Mouse (Mus musculus): Measurements from ENCODE around the gene Etv6.

Gene Etv6

DNA sequence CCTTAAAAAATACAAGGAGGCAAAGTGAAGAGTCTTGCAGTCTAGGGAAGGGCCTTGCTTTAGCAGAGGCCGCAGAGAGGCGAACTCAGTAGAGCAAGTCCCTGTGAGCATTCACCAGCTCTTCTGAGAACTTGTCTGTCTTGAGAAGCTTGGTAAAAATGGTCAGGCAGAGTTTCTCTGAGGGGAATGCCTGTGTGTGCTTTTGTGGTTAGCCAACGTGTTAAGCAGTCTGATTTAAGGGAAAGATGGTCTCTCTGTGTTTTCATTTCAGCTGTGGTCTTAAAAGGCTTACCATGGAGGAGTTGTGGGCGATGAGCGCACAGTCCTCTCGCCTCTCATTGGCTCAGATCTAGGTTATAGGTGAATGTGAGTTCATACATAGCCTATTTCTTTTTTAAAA lies 12.5 kb downstream of the Etv6 start:
- no peaks in the 10 kb centered on the region for H3K36me3 ChIP-seq (ENCODE audit: insufficient read depth, low read length)
- peaks cover 85% of the 10 kb centered on the region for H3K4me1 ChIP-seq (replicated peaks; ENCODE audit: low read depth, low read length)
- no peaks in the 10 kb centered on the region for H3K9me3 ChIP-seq (ENCODE audit: low read length)
- TF ChIP-seq NANOG (IDR thresholded peaks at IDR 0.05; ENCODE audit: borderline replicate concordance, low read length) (no peak), CTCF (conservative IDR thresholded peaks at IDR 0.05; ENCODE audit: low read length) (no peak), POU5F1 (IDR thresholded peaks at IDR 0.05; ENCODE audit: borderline replicate concordance, low read length) (no peak)
- H3K4me3 ChIP-seq (replicated peaks; ENCODE audit: low read length): no peak overlapping the region
- no peaks in the 10 kb centered on the region for H3K27me3 ChIP-seq (ENCODE audit: insufficient read depth, low read length)

- Histone ChIP-seq H3K4me3 (replicated peaks; ENCODE audit: low read length) (no peak overlapping the region), H3K27me3 (ENCODE audit: insufficient read depth, low read length) (no peaks in the 10 kb centered on the region), H3K4me1 (replicated peaks; ENCODE audit: low read depth, low read length) (peaks cover 87% of the 10 kb centered on the region), H3K36me3 (ENCODE audit: insufficient read depth, low read length) (no peaks in the 10 kb centered on the region), H3K9me3 (ENCODE audit: low read length) (no peaks in the 10 kb centered on the region)
- TF ChIP-seq NANOG (IDR thresholded peaks at IDR 0.05; ENCODE audit: borderline replicate concordance, low read length) (no peak), CTCF (conservative IDR thresholded peaks at IDR 0.05; ENCODE audit: low read length) (no peak), POU5F1 (IDR thresholded peaks at IDR 0.05; ENCODE audit: borderline replicate concordance, low read length) (no peak)
Measured at GRCm38 (mm10) chr6:134048965-134049364, 13.5 kb downstream of the Etv6 start.

- Histone ChIP-seq H3K4me3 (replicated peaks; ENCODE audit: low read length) (no peak overlapping the region), H3K4me1 (replicated peaks; ENCODE audit: low read depth, low read length) (peaks cover 73% of the 10 kb centered on the region), H3K9me3 (ENCODE audit: low read length) (no peaks in the 10 kb centered on the region), H3K36me3 (ENCODE audit: insufficient read depth, low read length) (peaks cover 3% of the 10 kb centered on the region; the same call in 1 of the 2 replicates), H3K27me3 (ENCODE audit: insufficient read depth, low read length) (no peaks in the 10 kb centered on the region)
- TF ChIP-seq CTCF (conservative IDR thresholded peaks at IDR 0.05; ENCODE audit: low read length): no peak
- no peak for TF ChIP-seq NANOG (IDR thresholded peaks at IDR 0.05; ENCODE audit: borderline replicate concordance, low read length)
- no peak for TF ChIP-seq POU5F1 (IDR thresholded peaks at IDR 0.05; ENCODE audit: borderline replicate concordance, low read length)
Measured at GRCm38 (mm10) chr6:134050466-134050865, 15.0 kb downstream of the Etv6 start.

DNA sequence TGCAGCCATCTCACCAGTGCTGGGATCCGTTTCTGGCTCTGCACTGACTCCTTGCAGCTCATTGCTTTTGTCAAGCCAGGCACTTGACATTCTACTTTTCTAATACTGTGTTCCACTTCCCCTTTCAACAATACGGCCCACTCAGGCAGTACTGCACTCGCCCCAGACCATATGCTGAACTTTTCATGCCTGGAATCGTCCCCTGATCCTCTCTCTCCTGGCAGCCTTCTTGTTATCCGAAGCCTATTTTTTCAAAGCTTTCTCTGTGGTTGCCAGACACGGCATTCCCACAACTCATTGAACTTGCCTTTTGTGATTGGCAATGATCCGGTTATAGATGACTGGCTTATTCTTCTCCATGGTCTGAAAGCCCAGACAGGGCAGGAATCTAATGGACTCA lies 16.4 kb downstream of the Etv6 start:
- Histone ChIP-seq H3K4me3 (replicated peaks; ENCODE audit: low read length) (no peak overlapping the region), H3K4me1 (replicated peaks; ENCODE audit: low read depth, low read length) (peaks cover 58% of the 10 kb centered on the region), H3K36me3 (ENCODE audit: insufficient read depth, low read length) (peaks cover 10% of the 10 kb centered on the region), H3K27me3 (ENCODE audit: insufficient read depth, low read length) (no peaks in the 10 kb centered on the region), H3K9me3 (ENCODE audit: low read length) (no peaks in the 10 kb centered on the region)
- no peak for TF ChIP-seq CTCF (conservative IDR thresholded peaks at IDR 0.05; ENCODE audit: low read length)
- no peak for TF ChIP-seq POU5F1 (IDR thresholded peaks at IDR 0.05; ENCODE audit: borderline replicate concordance, low read length)
- TF ChIP-seq NANOG (IDR thresholded peaks at IDR 0.05; ENCODE audit: borderline replicate concordance, low read length): no peak

- H3K9me3 ChIP-seq (ENCODE audit: low read length): no peaks in the 10 kb centered on the region
- no peak for TF ChIP-seq NANOG (IDR thresholded peaks at IDR 0.05; ENCODE audit: borderline replicate concordance, low read length)
- TF ChIP-seq CTCF (conservative IDR thresholded peaks at IDR 0.05; ENCODE audit: low read length): no peak
- TF ChIP-seq POU5F1 (IDR thresholded peaks at IDR 0.05; ENCODE audit: borderline replicate concordance, low read length): no peak
Measured at GRCm38 (mm10) chr6:134053146-134053545, 17.6 kb downstream of the Etv6 start.

DNA sequence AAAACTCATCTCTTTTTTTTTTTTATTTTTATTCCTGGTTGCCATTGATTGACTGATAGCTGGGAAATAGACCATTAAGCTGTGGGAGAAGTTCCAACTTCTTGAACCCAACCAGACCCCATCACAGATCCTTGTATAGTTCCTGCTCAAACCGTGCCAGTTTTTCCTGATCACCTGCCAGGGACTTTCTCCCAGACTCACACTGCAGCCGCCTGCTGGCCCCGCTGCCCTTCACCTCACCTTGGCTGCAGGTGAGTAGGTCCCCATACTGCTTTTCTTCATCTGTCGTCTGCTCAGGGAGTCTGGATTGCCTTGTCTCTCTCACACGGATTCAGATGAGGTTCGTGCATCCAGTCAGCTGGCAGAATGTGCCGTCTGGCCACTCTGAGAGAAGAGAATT lies 18.1 kb downstream of the Etv6 start:
- Histone ChIP-seq H3K9me3 (ENCODE audit: low read length) (no peaks in the 10 kb centered on the region), H3K27me3 (ENCODE audit: insufficient read depth, low read length) (no peaks in the 10 kb centered on the region), H3K4me3 (replicated peaks; ENCODE audit: low read length) (no peak overlapping the region), H3K36me3 (ENCODE audit: insufficient read depth, low read length) (peaks cover 10% of the 10 kb centered on the region), H3K4me1 (replicated peaks; ENCODE audit: low read depth, low read length) (peaks cover 44% of the 10 kb centered on the region)
- no peak for TF ChIP-seq NANOG (IDR thresholded peaks at IDR 0.05; ENCODE audit: borderline replicate concordance, low read length)
- TF ChIP-seq CTCF (conservative IDR thresholded peaks at IDR 0.05; ENCODE audit: low read length): no peak
- no peak for TF ChIP-seq POU5F1 (IDR thresholded peaks at IDR 0.05; ENCODE audit: borderline replicate concordance, low read length)

More at GRCm38 (mm10) chr6:134053146-134053545, 17.6 kb downstream of the Etv6 start:
- peaks cover 10% of the 10 kb centered on the region for H3K36me3 ChIP-seq (ENCODE audit: insufficient read depth, low read length)
- H3K27me3 ChIP-seq (ENCODE audit: insufficient read depth, low read length): no peaks in the 10 kb centered on the region
- H3K4me3 ChIP-seq (replicated peaks; ENCODE audit: low read length): no peak overlapping the region
- peaks cover 46% of the 10 kb centered on the region for H3K4me1 ChIP-seq (replicated peaks; ENCODE audit: low read depth, low read length)

- Histone ChIP-seq H3K36me3 (ENCODE audit: insufficient read depth, low read length) (peaks cover 10% of the 10 kb centered on the region), H3K4me3 (replicated peaks; ENCODE audit: low read length) (no peak overlapping the region), H3K9me3 (ENCODE audit: low read length) (no peaks in the 10 kb centered on the region), H3K27me3 (ENCODE audit: insufficient read depth, low read length) (no peaks in the 10 kb centered on the region), H3K4me1 (replicated peaks; ENCODE audit: low read depth, low read length) (peaks cover 45% of the 10 kb centered on the region)
- TF ChIP-seq CTCF (conservative IDR thresholded peaks at IDR 0.05; ENCODE audit: low read length) (no peak), POU5F1 (IDR thresholded peaks at IDR 0.05; ENCODE audit: borderline replicate concordance, low read length) (no peak), NANOG (IDR thresholded peaks at IDR 0.05; ENCODE audit: borderline replicate concordance, low read length) (no peak)
Measured at GRCm38 (mm10) chr6:134055588-134055987, 20.1 kb downstream of the Etv6 start.

DNA sequence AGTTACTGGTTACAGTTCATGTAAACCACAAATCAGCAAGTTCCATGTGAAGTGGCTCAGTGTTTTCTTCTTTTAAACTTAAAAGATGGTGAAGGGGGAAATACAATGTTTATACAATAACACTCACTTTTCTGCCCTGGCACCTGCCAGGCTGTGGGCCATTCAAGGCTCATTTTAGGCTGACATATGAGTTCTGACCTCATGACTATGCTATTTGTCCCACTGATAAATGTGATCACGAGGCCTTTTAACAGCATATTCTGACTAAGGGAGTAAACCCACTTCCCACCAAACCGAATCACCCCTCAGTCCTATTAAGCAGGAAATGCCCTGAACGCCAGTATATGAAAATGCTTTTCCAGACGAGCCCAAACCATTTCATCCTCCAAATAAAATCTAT lies 23.0 kb downstream of the Etv6 start:
- Histone ChIP-seq H3K36me3 (ENCODE audit: insufficient read depth, low read length) (peaks cover 10% of the 10 kb centered on the region), H3K4me1 (replicated peaks; ENCODE audit: low read depth, low read length) (peaks cover 21% of the 10 kb centered on the region), H3K27me3 (ENCODE audit: insufficient read depth, low read length) (no peaks in the 10 kb centered on the region), H3K4me3 (replicated peaks; ENCODE audit: low read length) (no peak overlapping the region), H3K9me3 (ENCODE audit: low read length) (no peaks in the 10 kb centered on the region)
- TF ChIP-seq CTCF (conservative IDR thresholded peaks at IDR 0.05; ENCODE audit: low read length): no peak
- no peak for TF ChIP-seq NANOG (IDR thresholded peaks at IDR 0.05; ENCODE audit: borderline replicate concordance, low read length)
- TF ChIP-seq POU5F1 (IDR thresholded peaks at IDR 0.05; ENCODE audit: borderline replicate concordance, low read length): no peak

- TF ChIP-seq NANOG (IDR thresholded peaks at IDR 0.05; ENCODE audit: borderline replicate concordance, low read length) (no peak), CTCF (conservative IDR thresholded peaks at IDR 0.05; ENCODE audit: low read length) (no peak)
- no peak overlapping the region for H3K4me3 ChIP-seq (replicated peaks; ENCODE audit: low read length)
- no peaks in the 10 kb centered on the region for H3K27me3 ChIP-seq (ENCODE audit: insufficient read depth, low read length)
- H3K36me3 ChIP-seq (ENCODE audit: insufficient read depth, low read length): peaks cover 10% of the 10 kb centered on the region
- no peaks in the 10 kb centered on the region for H3K9me3 ChIP-seq (ENCODE audit: low read length)
- peaks cover 15% of the 10 kb centered on the region for H3K4me1 ChIP-seq (replicated peaks; ENCODE audit: low read depth, low read length)
Measured at GRCm38 (mm10) chr6:134058886-134059551, 23.5 kb downstream of the Etv6 start.
